ENCODE assay signal across 9 mouse cellular contexts in genomic region chr5:26816975-26817941, GRCm38 (mm10). TPM values are rescaled to one million over a fixed set of nuclear protein-coding genes. Genes with fewer than 3 reads are reported as not detected.
A peak's percentile ranks its signal among the peaks of the same experiment; 100 is the strongest.
DNase-seq lines count a peak whose midpoint lies in the region; ATAC-seq lines count a peak whose summit lies in the region.
"Had no signal": no experiment of that assay in that cellular context is flagged by ENCODE, and none has a peak within 500 bp of the region (broad histone marks: within the 10 kb centered on the region; RNA-seq: fewer than 3 reads in every experiment).

Gene Dpp6 (plus strand): TSS chr5:26817203.

- H3K27ac ChIP-seq in lung, embryonic 15.5 days, result no peak within 1 kb of the TSS
- H3K27ac ChIP-seq in embryonic facial prominence, embryonic 12.5 days, result no peak within 1 kb of the TSS
- H3K27ac ChIP-seq in hindbrain, embryonic 14.5 days, result no peak within 1 kb of the TSS
- H3K27ac ChIP-seq: macrophage had no signal

- H3K36me3 ChIP-seq in lung, embryonic 15.5 days, result no peaks in the 10 kb centered on the region
- H3K36me3 ChIP-seq in embryonic facial prominence, embryonic 12.5 days, result no peaks in the 10 kb centered on the region
- no peaks in the 10 kb centered on the region for H3K36me3 ChIP-seq in hindbrain, embryonic 14.5 days (replicated peaks; ENCODE audit: control insufficient read depth, insufficient read depth)

- peaks cover 28% of the 10 kb centered on the region for H3K27me3 ChIP-seq in lung, embryonic 15.5 days
- H3K27me3 ChIP-seq in embryonic facial prominence, embryonic 12.5 days, result peaks cover 34% of the 10 kb centered on the region
- peaks cover 26% of the 10 kb centered on the region; the same call in 1 of the 2 replicates for H3K27me3 ChIP-seq in hindbrain, embryonic 14.5 days (ENCODE audit: control insufficient read depth, insufficient read depth, low read length)

- H3K4me3 ChIP-seq in lung, embryonic 15.5 days, result no peak within 1 kb of the TSS
- H3K4me3 ChIP-seq in embryonic facial prominence, embryonic 12.5 days, result peak within 1 kb of the TSS; percentile 25
- peak within 1 kb of the TSS; percentile 43 for H3K4me3 ChIP-seq in hindbrain, embryonic 14.5 days (replicated peaks; ENCODE audit: low read length)

- H3K4me2 ChIP-seq in lung, embryonic 15.5 days, result peak within 1 kb of the TSS; percentile 29
- H3K4me2 ChIP-seq in embryonic facial prominence, embryonic 12.5 days (replicated peaks), result peak within 1 kb of the TSS; percentile 50
- H3K4me2 ChIP-seq in hindbrain, embryonic 14.5 days (replicated peaks), result peak within 1 kb of the TSS; percentile 95

- no peak for DNase-seq in lung, adult 18-20 months
- DNase-seq in hindbrain, embryonic 14.5 days (ENCODE audit: low spot score), result peak; percentile 44
- DNase-seq in left cerebral cortex, postnatal 14 days (ENCODE audit: low spot score in 2 of 2), result peak; percentile 17 to 25
- peak; percentile 19 for DNase-seq in ovary, postnatal 36 days (ENCODE audit: low spot score)
- DNase-seq in thymus, postnatal 10 days (ENCODE audit: low spot score in 2 of 2), result no peak

- intact Hi-C loops in left cerebral cortex, postnatal 14 days (cut with DNase I), result no loop called here

- H3K4me1 ChIP-seq in lung, embryonic 15.5 days, result no peaks in the 10 kb centered on the region
- H3K4me1 ChIP-seq in embryonic facial prominence, embryonic 12.5 days, result no peaks in the 10 kb centered on the region
- H3K4me1 ChIP-seq in hindbrain, embryonic 14.5 days (replicated peaks; ENCODE audit: control insufficient read depth, insufficient read depth, low read length), result peaks cover 5% of the 10 kb centered on the region; the same call in 1 of the 2 replicates

- 2% methylated on average over 48 of the region's 48 CpGs for WGBS in lung, embryonic 15.5 days
- WGBS in embryonic facial prominence, embryonic 12.5 days, result 3% methylated on average over 48 of the region's 48 CpGs
- whole genome bisulfite sequencing in hindbrain, embryonic 14.5 days, result 2% methylated on average over 48 of the region's 48 CpGs

- no peak within 1 kb of the TSS for H3K9ac ChIP-seq in lung, embryonic 15.5 days
- no peak within 1 kb of the TSS for H3K9ac ChIP-seq in embryonic facial prominence, embryonic 12.5 days
- peak within 1 kb of the TSS; percentile 56 for H3K9ac ChIP-seq in hindbrain, embryonic 14.5 days

- 0 out of 2 replicates have a peak, but pooled peaks have one; percentile 31 for ATAC-seq in lung, embryonic 15.5 days (ENCODE audit: borderline replicate concordance, extremely low read depth, low FRiP score, low TSS enrichment)
- no peak for ATAC-seq in embryonic facial prominence, embryonic 12.5 days (ENCODE audit: insufficient number of reproducible peaks, insufficient read depth, low FRiP score, low TSS enrichment)
- peak; percentile 74 for ATAC-seq in hindbrain, embryonic 14.5 days (ENCODE audit: low FRiP score)
- no peak for ATAC-seq in erythroid progenitor cell, adult 5-6 weeks (replicated peaks; ENCODE audit: low FRiP score, poor library complexity, severe bottlenecking)

- no peaks in the 10 kb centered on the region for H3K9me3 ChIP-seq in lung, embryonic 15.5 days
- H3K9me3 ChIP-seq in embryonic facial prominence, embryonic 12.5 days, result no peaks in the 10 kb centered on the region
- H3K9me3 ChIP-seq in hindbrain, embryonic 14.5 days (ENCODE audit: control insufficient read depth, low read length), result no peaks in the 10 kb centered on the region

RNA-seq across cellular contexts. Expression of gene Dpp6, which starts in this region (rescaled TPM):
- polyA plus RNA-seq in lung, embryonic 15.5 days (2015; fragmentation: Nextera tagmentation; extraction: Ambion mirVana), result 0.33 and 0.55 TPM in 2 replicates
- polyA plus RNA-seq in embryonic facial prominence, embryonic 12.5 days (2016; fragmentation: Nextera tagmentation; extraction: Ambion mirVana), result 3.5 and 3.7 TPM in 2 replicates
- polyA plus RNA-seq in hindbrain, embryonic 14.5 days (2014; fragmentation: Nextera tagmentation; extraction: Ambion mirVana), result 86.7 and 96.4 TPM in 2 replicates
- 100 to 1,000 TPM; 181 to 199 TPM for total RNA-seq in left cerebral cortex, postnatal 14 days (2021)
- total RNA-seq in erythroid progenitor cell, adult 5-6 weeks (2015; ENCODE audit: low replicate concordance), result 0.72 TPM in 1 of 2 replicates, not detected in the other
- not detected in 2 replicates for total RNA-seq in erythroid progenitor cell, adult 5-6 weeks (2017; ENCODE audit: low replicate concordance)
- polyA plus RNA-seq: macrophage had no signal

Comparison
In these comparisons a context has a peak if more than half of its experiments do, and no peak if none do; other contexts are left out.
1. RNA of gene Dpp6 (total RNA-seq): 181 to 199 TPM in left cerebral cortex, postnatal 14 days; 0.72 TPM in erythroid progenitor cell, adult 5-6 weeks; every median in the first group is over 100 times any median in the second.
2. RNA of gene Dpp6 (polyA plus RNA-seq): 86.7 to 96.4 TPM in hindbrain, embryonic 14.5 days; 3.5 to 3.7 TPM in embryonic facial prominence, embryonic 12.5 days and 0.33 to 0.55 TPM in lung, embryonic 15.5 days; every median in the first group is over 10 times any median in the second.
3. Peak in ATAC-seq and H3K4me2 ChIP-seq in lung, embryonic 15.5 days; RNA of the gene not detected or under 1 TPM.
4. H3K4me2 ChIP-seq: peak in every context shown above with its lines; median percentile 95 in hindbrain, embryonic 14.5 days; 50 in embryonic facial prominence, embryonic 12.5 days; 29 in lung, embryonic 15.5 days.
5. DNase-seq: peak in hindbrain, embryonic 14.5 days (single experiment), left cerebral cortex, postnatal 14 days (2 of 2) and ovary, postnatal 36 days (single experiment); none in lung, adult 18-20 months (0 of 2) and thymus, postnatal 10 days (0 of 2).